Mouse (Mus musculus) lung, embryonic 15.5 days (tissue): ENCODE data around the gene Wbp2nl. TPM values are rescaled to one million over a fixed set of nuclear protein-coding genes. Genes with fewer than 3 reads are reported as not detected.
A peak's percentile ranks its signal among the peaks of the same experiment; 100 is the strongest.
"Not testable (repeated sequence)": the region's sequence is repeated elsewhere in the genome, so short reads cannot be mapped to it uniquely, and the experiment has no call there.

Experiments used
- ATAC-seq: fragments of 200-750 bp; cut with Nextera tagmentation; 2 replicates; pipeline ENCODE4 v1.8.0; 2017; ENCODE audit warnings: moderate number of reproducible peaks, borderline replicate concordance; ENCODE audit not compliant: low FRiP score, low TSS enrichment; ENCODE audit errors: extremely low read depth
- H3K27ac ChIP-seq: fragments of 300-500 bp; sonication (generic); 2 replicates; pipeline ENCODE4 v1.5.1; 2015; ENCODE audit warnings: moderate library complexity, mild to moderate bottlenecking, inconsistent platforms
- H3K27me3 ChIP-seq: fragments of 300-500 bp; sonication (generic); 2 replicates; pipeline ENCODE4 v1.6.1; 2015; ENCODE audit warnings: inconsistent platforms
- H3K36me3 ChIP-seq: fragments of 300-500 bp; sonication (generic); 2 replicates; pipeline ENCODE4 v1.6.1; 2015; ENCODE audit warnings: inconsistent platforms
- H3K4me1 ChIP-seq: fragments of 300-500 bp; sonication (generic); 2 replicates; pipeline ENCODE4 v1.6.1; 2015; ENCODE audit warnings: inconsistent platforms
- H3K4me2 ChIP-seq: fragments of 300-500 bp; sonication (generic); 2 replicates; pipeline ENCODE4 v1.6.1; 2015; ENCODE audit warnings: inconsistent platforms, mild to moderate bottlenecking, moderate library complexity
- H3K4me3 ChIP-seq: fragments of 300-500 bp; sonication (generic); 2 replicates; pipeline ENCODE4 v1.5.1; 2015; ENCODE audit warnings: mild to moderate bottlenecking, inconsistent platforms
- H3K9ac ChIP-seq: fragments of 300-500 bp; sonication (generic); 2 replicates; pipeline ENCODE4 v1.6.1; 2015; ENCODE audit warnings: inconsistent platforms
- H3K9me3 ChIP-seq: fragments of 300-500 bp; sonication (generic); 2 replicates; pipeline ENCODE4 v1.6.1; 2016; ENCODE audit warnings: inconsistent platforms
- WGBS: fragments of 180-500 bp; shearing (Covaris S2); methylation state at CpG from one replicate; pipeline ENCODE4 v1.1.7; 2015; 5-methylcytosine and 5-hydroxymethylcytosine counted together
- polyA plus RNA-seq: library from polyadenylated mRNA; unstranded; fragments of >200 nt; fragmentation: Nextera tagmentation; extraction: Ambion mirVana; gene quantifications from 2 replicates; pipeline ENCODE4 v1.2.1, GENCODE M21; 2015

The Wbp2nl gene
- polyA plus RNA-seq, 1 experiment from 2014 or later: 0.37 TPM

DNA sequence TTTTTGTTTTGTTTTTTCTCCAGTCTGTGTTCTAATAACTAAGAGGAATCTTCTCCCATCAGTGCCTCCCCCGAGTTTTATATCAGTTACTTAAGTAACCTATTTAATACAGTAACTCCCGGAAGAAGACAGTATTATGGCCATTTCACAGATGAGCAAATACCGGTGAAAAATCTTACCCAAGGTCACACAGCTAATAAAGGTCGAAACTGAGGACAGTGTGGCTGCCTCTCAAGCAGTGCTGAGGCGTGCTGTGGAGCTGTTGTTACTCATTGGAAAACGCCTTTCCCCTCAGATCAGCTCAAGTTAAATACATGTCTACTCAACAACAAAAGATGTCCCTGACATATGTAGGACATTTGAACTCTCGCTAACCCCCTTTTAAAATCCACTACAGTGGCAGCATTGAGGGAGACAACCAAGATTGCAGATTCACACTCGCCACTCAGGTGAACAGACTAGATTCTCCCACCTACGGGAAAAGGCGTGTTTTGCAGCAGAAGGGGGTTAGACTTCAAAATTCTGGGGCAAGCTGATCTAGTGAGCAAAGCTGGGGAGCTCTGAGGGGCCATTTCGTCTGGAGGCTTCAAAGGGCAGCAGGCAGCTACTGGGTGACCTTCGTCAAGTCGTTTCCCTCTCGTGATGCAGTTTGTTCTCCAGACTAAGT, 54.5 kb downstream of the Wbp2nl start:
- Histone ChIP-seq H3K4me2 (peak overlapping the region; percentile 83), H3K4me1 (peaks cover 18% of the 10 kb centered on the region), H3K4me3 (peak overlapping the region; percentile 69), H3K9ac (peak overlapping the region; percentile 87), H3K9me3 (no peaks in the 10 kb centered on the region), H3K36me3 (peaks cover 27% of the 10 kb centered on the region), H3K27me3 (no peaks in the 10 kb centered on the region), H3K27ac (0 out of 2 replicates have a peak overlapping the region, but pooled peaks have one; percentile 33)
- WGBS: 23% methylated on average over 14 of the region's 14 CpGs
- no peak for ATAC-seq

DNA sequence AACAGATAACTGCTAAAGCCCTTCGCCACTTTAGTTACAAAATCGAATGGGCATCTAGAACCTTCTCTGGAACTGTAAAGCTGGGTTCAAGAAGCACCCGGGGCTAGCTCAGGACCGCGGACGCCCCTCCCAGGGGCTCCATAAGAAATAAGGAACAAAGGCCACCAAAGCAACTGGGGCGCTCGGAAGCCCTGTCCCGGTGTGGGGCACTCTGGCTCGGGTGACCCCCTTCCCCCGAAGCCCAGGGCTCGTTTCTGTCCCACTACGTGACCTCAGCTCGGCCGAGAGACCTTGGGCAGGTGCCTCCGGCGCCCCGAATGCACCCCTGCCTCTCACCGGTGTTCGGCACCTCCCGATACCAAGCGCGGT, 55.0 kb downstream of the Wbp2nl start:
- H3K9ac ChIP-seq: peak overlapping the region; percentile 87
- 0 out of 2 replicates have a peak, but pooled peaks have one; percentile 29 for ATAC-seq
- under 1% methylated on average over 23 of the region's 23 CpGs for WGBS

DNA sequence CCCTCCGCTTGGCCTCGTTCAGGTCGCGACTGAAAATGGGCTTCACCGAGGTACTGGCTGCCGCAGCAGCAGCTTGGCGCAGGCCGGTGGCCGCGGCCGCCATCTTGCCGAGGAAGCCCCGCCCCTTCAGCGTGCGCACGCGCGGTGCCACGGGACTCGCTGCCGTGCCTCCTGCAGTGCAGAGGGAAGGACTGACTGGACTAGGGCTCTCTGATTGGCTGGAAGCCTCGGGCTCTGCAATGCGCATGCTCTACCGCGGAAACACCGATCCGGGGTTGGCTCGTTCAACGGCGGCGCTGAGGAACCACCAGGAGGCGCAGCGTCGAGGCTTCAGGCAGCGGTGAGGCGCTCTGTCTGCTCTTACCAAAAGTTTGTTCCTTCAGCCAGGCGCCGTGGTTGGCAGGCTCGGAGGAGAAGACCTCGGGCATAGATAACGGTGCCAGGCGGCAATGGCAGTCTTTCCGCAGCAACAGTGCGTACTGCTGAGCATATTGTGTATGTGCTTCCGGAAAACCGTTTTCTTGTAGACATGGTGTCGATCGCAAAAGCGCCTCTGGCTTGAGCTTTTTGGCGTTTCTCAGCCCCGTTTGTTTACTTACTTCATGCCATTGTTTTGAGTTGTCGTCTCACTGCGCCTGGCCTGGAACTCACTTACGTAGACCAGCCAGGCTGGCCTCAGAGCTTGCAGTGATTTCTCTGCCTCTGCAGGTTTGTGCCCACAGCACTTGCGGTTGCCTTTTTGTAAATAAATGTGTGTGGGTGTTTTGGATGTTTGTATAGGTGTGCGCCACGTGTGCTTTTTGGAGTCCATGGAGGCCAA, 55.6 kb downstream of the Wbp2nl start, which contains the start of gene Ndufa6:
Gene Ndufa6 (minus strand): TSS at position 197 of the 820 bp plus-strand sequence.
- Histone ChIP-seq H3K27ac (peak within 1 kb of the TSS; percentile 95), H3K27me3 (no peaks in the 10 kb centered on the region), H3K36me3 (peaks cover 16% of the 10 kb centered on the region), H3K4me1 (peaks cover 25% of the 10 kb centered on the region), H3K9me3 (no peaks in the 10 kb centered on the region), H3K9ac (peak within 1 kb of the TSS; percentile 87), H3K4me3 (peak within 1 kb of the TSS; percentile 69), H3K4me2 (peak within 1 kb of the TSS; percentile 83)
- WGBS: 2% methylated on average over 57 of the region's 57 CpGs
- peak; percentile 99 for ATAC-seq

More for the DNA sequence above, 55.0 kb downstream of the Wbp2nl start:
- Histone ChIP-seq H3K4me2 (peak overlapping the region; percentile 83), H3K9me3 (no peaks in the 10 kb centered on the region), H3K27me3 (no peaks in the 10 kb centered on the region), H3K4me3 (peak overlapping the region; percentile 69), H3K4me1 (peaks cover 21% of the 10 kb centered on the region), H3K27ac (peak overlapping the region; percentile 33; the same call in 1 of the 2 replicates), H3K36me3 (peaks cover 22% of the 10 kb centered on the region)

DNA sequence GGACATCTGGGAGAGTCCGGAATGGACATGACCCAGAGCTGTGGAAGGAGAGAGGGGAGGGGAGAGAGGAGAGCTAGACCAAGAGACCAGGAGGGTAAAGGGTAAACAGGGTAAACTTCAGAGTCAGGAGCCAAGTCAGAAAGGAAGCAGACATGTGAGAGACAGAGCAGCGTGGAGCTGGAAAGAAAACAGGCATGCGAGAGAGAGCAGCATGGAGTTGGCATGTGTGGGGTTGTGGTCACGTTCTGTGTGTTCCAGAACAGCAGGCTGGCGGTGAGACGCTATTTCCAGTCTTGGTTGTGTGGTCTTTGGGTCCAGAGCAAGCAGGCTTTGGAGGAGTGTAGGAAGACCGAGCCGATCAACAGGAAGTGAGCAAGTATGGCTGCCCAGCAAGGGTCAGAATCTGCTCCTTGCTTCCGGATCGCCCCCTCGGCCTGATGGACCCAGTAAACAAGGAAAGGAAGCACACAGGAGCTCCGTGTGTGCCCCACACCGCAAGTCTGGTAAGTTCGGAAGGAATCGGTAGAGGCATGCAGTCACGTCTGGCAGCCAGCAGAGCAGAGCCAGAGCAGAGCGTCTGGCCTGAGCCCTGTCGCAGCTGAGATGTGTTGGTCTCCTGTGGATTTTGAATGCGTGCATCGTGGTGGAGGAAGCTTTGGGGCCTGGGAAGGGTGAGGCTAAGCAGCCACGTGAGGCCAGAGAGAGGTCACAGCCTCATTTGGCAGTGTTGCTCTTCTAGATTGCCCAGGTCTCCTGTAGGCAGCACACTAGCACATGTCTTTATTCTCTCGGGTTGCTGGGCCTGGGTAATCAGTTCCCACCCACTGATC, 59.9 kb downstream of the Wbp2nl start:
- Histone ChIP-seq H3K27me3 (no peaks in the 10 kb centered on the region), H3K36me3 (no peaks in the 10 kb centered on the region), H3K4me3 (no peak overlapping the region), H3K9ac (no peak overlapping the region; the same call in 1 of the 2 replicates), H3K27ac (no peak overlapping the region), H3K9me3 (no peaks in the 10 kb centered on the region), H3K4me2 (peak overlapping the region; percentile 18; the same call in 1 of the 2 replicates), H3K4me1 (peaks cover 11% of the 10 kb centered on the region; the same call in 1 of the 2 replicates)
- ATAC-seq: no peak
- 48% methylated on average over 22 of the region's 22 CpGs for WGBS

DNA sequence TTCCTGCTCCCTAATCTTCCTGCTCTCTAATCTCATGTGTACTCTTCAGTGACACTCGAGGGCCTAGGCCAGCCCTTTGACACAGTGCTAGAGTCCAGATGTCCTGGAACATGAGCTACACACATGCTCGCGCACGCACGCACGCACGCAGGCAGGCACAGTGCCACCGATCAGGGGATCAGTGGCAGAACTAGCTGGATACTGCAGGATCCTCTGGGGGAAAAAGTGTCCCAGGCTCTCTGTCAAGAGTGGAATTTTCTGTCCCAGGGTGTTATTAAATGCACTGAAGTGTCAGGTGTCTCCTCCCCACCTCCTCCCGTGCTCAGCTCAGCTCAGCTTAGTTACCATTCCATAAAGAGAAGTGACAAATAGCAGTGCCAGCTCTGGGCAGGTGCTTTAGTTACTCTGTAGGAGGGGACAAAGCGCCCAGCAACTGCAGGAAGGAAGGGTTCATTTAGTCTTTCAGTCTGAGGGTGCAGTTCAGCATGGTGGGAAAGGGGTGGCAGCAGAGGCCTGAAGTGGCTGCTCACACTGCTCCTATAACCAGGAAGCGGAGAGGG, 62.8 kb downstream of the Wbp2nl start:
- 0 out of 2 replicates have a peak, but pooled peaks have one; percentile 35 for ATAC-seq
- no peak overlapping the region for H3K27ac ChIP-seq
- no peaks in the 10 kb centered on the region for H3K27me3 ChIP-seq
- WGBS: 59% methylated on average over 11 of the region's 11 CpGs
- no peak overlapping the region for H3K4me3 ChIP-seq
- H3K36me3 ChIP-seq: no peaks in the 10 kb centered on the region
- H3K9ac ChIP-seq: no peak overlapping the region
- peaks cover 7% of the 10 kb centered on the region; the same call in 1 of the 2 replicates for H3K4me1 ChIP-seq
- no peak overlapping the region for H3K4me2 ChIP-seq
- no peaks in the 10 kb centered on the region for H3K9me3 ChIP-seq

DNA sequence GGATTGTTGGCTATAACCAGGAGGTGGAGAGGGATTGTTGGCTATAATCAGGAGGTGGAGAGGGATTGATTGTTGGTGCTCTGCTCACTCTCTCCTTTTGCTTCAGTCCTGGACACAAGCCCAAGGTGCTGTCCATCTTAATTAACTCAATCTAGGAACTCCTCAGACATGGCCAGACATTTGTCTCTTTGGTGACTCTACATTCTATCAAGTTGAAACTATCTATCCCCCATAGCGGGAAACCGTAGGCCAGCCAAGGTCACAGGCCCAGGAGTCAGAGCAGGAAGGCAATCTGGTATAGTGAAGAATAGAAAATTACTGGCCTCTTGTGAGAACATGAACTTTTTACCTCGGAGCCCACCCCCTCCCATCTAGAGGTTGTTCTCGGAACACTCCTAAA, 63.5 kb downstream of the Wbp2nl start:
- WGBS: 74% methylated on average over 3 of the region's 4 CpGs
- no peaks in the 10 kb centered on the region for H3K36me3 ChIP-seq
- H3K27ac ChIP-seq: no peak overlapping the region
- H3K4me3 ChIP-seq: no peak overlapping the region
- no peak overlapping the region for H3K9ac ChIP-seq
- H3K4me1 ChIP-seq: peaks cover 7% of the 10 kb centered on the region; the same call in 1 of the 2 replicates
- H3K27me3 ChIP-seq: no peaks in the 10 kb centered on the region
- no peak for ATAC-seq
- no peaks in the 10 kb centered on the region for H3K9me3 ChIP-seq
- H3K4me2 ChIP-seq: no peak overlapping the region

DNA sequence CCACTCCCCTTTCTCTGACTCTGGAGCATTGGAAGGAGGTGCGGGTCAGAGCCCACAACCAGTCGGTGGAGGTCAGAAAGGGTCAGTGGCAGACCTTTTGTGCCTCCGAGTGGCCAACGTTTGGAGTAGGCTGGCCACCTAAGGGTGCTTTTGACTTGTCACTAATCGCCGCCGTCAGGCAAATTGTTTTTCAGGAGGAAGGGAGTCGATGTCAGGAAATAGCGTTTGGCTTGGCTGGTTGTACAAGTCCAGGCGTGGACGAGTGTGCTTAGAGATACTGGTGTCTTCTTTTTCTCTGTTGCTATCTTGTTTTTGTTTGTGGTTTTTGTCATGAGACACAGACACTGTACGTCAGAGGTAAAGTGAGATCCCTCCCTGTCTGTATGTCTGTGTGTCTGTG, 65.0 kb downstream of the Wbp2nl start:
- not testable (repeated sequence) for H3K27ac ChIP-seq, H3K4me3 ChIP-seq, H3K9ac ChIP-seq, ATAC-seq, H3K4me2 ChIP-seq, H3K9me3 ChIP-seq, H3K36me3 ChIP-seq, H3K4me1 ChIP-seq, H3K27me3 ChIP-seq
- WGBS: 67% methylated on average over 8 of the region's 12 CpGs

Other genes with a start within 250 kb of the Wbp2nl start
- gene 4930407I10Rik, start 239.8 kb upstream of the Wbp2nl start, polyA plus RNA-seq: not detected in 2 replicates
- gene Mei1, start 229.0 kb upstream of the Wbp2nl start, polyA plus RNA-seq: 0.04 TPM in 1 of 2 replicates, not detected in the other
- gene Ccdc134, start 171.0 kb upstream of the Wbp2nl start, polyA plus RNA-seq: 19.4 and 20.9 TPM in 2 replicates
- gene Srebf2, start 151.8 kb upstream of the Wbp2nl start, polyA plus RNA-seq: 126 and 132 TPM in 2 replicates
- 1.1 and 1.3 TPM in 2 replicates for gene Shisa8, start 86.1 kb upstream of the Wbp2nl start, polyA plus RNA-seq
- gene Tnfrsf13c, start 74.6 kb upstream of the Wbp2nl start, polyA plus RNA-seq: 0.12 TPM in 1 of 2 replicates, not detected in the other
- gene Cenpm, start 54.2 kb upstream of the Wbp2nl start, polyA plus RNA-seq: 71.6 and 74.5 TPM in 2 replicates
- gene 1500009C09Rik, start 46.6 kb upstream of the Wbp2nl start, polyA plus RNA-seq: not detected in 2 replicates
- 4.1 and 6.3 TPM in 2 replicates for gene Sept3, start 24.1 kb upstream of the Wbp2nl start, polyA plus RNA-seq
- 47.0 and 52.3 TPM in 2 replicates for gene Naga, start 40.0 kb downstream of the Wbp2nl start, polyA plus RNA-seq
- gene Pheta2, start 40.0 kb downstream of the Wbp2nl start, polyA plus RNA-seq: 15.4 and 16.4 TPM in 2 replicates
- gene Smdt1, start 40.0 kb downstream of the Wbp2nl start, polyA plus RNA-seq: 235 and 254 TPM in 2 replicates
- 276 and 282 TPM in 2 replicates for gene Ndufa6, start 55.4 kb downstream of the Wbp2nl start, polyA plus RNA-seq
- gene Cyp2d22, start 81.3 kb downstream of the Wbp2nl start, polyA plus RNA-seq: 6.7 and 9.6 TPM in 2 replicates
- gene Cyp2d11, start 95.1 kb downstream of the Wbp2nl start, polyA plus RNA-seq: not detected in 2 replicates
- 0.34 TPM in 1 of 2 replicates, not detected in the other for gene Cyp2d10, start 108.2 kb downstream of the Wbp2nl start, polyA plus RNA-seq
- not detected in 2 replicates for gene Cyp2d9, start 134.5 kb downstream of the Wbp2nl start, polyA plus RNA-seq